Mouse (Mus musculus) spleen, adult 2 months (tissue): ENCODE measurements around the gene Gucy1b2.

Experiments used
- CTCF ChIP-seq: fragments of 200-500 bp; IDR thresholded peaks from 2 replicates; pipeline ENCODE4 v1.5.1; 2011; ENCODE audit warnings: mild to moderate bottlenecking, inconsistent platforms; ENCODE audit not compliant: insufficient read depth, insufficient read length, insufficient replicate concordance; ENCODE audit errors: extremely low read depth
- POLR2A ChIP-seq: fragments of 200-500 bp; IDR thresholded peaks from 2 replicates; pipeline ENCODE4 v1.6.1; 2011; ENCODE audit warnings: low read depth, low read length, inconsistent platforms

DNA sequence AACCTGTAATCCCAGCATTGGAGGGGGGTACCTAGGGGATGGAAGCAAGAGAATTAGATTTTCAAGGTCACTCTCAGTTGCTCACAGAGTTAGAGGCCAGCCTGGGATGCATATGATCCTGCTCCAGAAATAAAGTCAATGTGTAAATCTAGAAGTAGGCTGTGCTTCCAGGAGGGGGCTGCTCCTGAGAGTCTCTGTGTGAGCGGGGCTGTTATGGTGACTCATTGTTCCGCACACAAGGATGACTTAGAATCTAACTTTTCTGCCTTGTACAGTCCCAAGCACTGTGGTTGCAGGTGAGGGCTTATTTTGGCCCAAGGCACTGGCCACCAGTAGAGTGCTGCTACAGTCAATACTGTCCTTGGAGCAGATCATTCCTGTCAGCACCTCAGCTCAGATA is 76.7 kb downstream of the Gucy1b2 start:
- TF ChIP-seq CTCF: no peak
- TF ChIP-seq POLR2A: no peak
